Mouse (Mus musculus) 3T3-L1 (cell line): ENCODE data around the gene Spef1.

Experiments
- DNase-seq: peaks from one replicate; pipeline ENCODE4 v3.0.0-alpha.2; 2015; ENCODE audit warnings: low read depth, low spot score

The Spef1 gene

GRCm38 (mm10) chr2:131125157-131125963, 61.7 kb downstream of the Spef1 start:
- DNase-seq, result no peak

GRCm38 (mm10) chr2:131124166-131124565, 62.9 kb downstream of the Spef1 start:
- DNase-seq, result no peak
